Mouse (Mus musculus): ENCODE data around the gene Ocm.

Gene Ocm

DNA sequence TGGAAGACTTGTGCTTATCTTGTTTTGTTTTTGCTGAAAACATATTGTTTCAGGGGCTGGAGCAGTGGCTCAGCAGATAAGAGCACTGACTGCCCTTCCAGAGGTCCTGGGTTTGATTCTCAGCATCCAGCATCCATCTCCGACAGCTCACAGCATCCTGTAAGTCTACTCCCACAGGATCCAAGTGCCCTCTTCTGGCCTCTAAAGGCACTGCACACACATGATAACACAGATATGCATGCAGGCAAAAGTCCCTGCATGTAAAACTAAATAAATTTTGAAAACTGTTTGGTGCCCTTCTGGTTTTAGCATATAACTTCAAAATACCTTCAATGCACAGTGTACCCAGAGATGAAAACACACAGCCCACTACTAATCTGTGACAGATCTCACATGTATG lies 27.1 kb downstream of the Ocm start:
- WGBS, result 81% methylated on average over 1 of the region's 1 CpGs

- 56% methylated on average over 11 of the region's 11 CpGs for WGBS
Measured at GRCm38 (mm10) chr5:143994632-143995365, 31.7 kb downstream of the Ocm start.

DNA sequence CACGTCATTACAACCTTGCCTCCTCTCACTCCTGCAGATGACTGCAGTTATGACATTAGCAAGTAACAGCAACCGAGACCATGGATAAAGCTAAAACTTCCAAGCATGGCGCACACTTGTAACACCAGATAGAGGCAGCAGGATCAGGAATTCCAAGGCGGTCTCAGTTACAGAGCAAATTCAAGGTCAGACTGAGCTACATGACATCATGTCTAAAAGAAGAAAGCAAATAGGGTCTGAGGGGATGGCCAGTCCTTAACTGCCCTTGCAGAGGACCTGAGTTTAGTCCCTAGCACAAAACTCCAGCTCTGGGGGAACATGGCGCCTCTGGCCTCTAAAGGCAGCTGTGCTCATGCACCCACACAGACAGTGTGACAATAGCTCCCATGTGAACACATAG lies 32.6 kb downstream of the Ocm start:
- 93% methylated on average over 5 of the region's 5 CpGs for WGBS

GRCm38 (mm10) chr5:143993260-143993659 lies 33.2 kb downstream of the Ocm start:
- WGBS, result 94% methylated on average over 8 of the region's 8 CpGs

DNA sequence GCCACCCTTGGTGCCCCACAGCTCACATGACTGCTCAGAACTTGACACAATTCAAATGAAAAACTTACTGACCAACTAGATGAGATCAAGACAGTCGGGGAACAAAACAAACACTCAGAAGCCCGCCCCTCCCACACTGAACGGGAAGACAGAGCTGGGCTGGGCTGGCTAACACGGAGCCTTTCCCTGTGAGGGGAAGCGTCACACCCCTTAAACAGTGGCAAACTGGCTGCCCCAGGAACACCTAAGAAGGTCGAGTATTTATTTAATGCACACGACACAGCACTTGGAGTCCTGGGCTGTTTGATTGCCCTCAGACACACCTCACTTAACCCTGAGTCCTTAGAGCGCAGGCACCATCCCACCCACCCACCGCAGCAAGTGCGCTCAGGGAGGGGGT lies 33.8 kb downstream of the Ocm start:
- 75% methylated on average over 10 of the region's 10 CpGs for WGBS

DNA sequence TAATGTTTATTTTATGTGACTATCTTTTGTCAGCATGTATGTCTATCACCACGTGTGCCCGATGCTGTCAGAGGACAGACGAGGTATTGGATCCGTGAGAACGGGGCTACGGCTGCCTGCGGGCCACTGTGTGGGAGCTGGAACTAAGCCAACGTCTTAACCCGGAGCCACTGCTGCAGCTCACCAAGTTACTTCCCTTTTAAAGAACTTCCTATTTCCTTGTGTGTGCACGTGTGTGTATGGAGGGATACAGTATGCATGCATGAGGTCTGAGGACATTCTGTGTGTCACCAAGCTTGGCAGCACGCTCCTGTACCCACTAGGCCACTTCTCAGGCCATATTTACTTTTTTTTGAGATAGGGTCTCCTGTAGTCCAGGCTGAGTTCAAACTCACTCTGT lies 36.4 kb downstream of the Ocm start:
- 75% methylated on average over 11 of the region's 11 CpGs for WGBS

DNA sequence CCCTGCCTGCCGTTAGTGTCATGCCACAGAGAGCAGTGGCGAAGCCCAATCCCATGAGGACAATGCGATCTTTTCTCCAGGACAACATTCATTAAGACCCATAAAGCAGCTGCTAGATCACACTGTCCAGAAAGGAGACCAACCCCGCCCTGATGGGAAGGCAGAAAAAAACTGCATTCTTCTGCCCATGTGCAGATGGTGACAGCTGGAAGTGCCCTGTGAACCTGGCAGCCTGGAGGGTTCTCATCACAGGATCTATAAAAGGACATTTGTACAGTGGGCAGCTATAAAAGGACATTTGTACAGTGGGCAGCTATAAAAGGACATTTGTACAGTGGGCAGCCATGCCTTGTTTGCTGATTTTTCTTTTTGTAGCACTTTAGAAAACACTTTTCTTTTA lies 37.4 kb downstream of the Ocm start:
- 78% methylated on average over 4 of the region's 4 CpGs for WGBS

DNA sequence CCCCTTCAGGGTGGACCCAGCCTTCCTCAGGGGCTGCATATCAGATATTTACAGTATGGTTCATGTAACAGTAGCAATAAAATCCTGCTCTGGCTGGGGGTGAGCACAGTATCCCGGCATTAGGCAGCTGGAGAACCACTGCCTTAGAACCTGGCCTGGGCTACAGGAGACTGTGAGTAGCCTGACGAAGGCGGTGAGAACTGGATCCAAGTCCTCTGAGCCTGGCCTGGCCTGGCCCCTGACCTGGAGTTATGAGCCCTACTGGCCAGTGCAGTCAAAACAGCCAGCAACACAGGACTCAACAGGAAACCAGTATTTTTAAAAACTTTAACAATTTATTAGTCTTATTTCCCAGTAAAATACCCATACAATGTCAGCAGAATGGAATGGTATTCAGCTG lies 38.9 kb downstream of the Ocm start:
- 95% methylated on average over 3 of the region's 3 CpGs for WGBS

DNA sequence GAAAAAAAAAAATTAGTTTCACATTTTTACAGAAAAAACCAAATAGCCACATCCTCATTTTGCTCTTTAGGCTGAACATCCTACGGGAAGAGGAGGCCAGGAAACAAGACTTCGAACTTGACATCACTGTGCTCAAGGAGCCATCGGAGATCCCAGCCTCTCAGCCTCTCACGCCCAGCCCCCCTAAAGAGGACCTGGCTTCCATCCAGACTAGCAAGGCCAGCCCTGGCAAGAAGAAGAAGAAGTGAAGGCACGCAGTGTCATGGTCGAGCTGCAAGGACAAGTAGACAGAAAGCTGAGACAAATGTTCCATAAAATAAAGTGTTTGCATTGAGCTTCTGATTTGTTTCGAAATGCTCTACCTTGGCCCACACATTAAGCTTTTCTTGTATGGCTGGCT lies 41.1 kb downstream of the Ocm start:
- WGBS, result 76% methylated on average over 7 of the region's 7 CpGs

- WGBS, result 76% methylated on average over 2 of the region's 2 CpGs
Measured at GRCm38 (mm10) chr5:143982361-143982760, 44.1 kb downstream of the Ocm start.

DNA sequence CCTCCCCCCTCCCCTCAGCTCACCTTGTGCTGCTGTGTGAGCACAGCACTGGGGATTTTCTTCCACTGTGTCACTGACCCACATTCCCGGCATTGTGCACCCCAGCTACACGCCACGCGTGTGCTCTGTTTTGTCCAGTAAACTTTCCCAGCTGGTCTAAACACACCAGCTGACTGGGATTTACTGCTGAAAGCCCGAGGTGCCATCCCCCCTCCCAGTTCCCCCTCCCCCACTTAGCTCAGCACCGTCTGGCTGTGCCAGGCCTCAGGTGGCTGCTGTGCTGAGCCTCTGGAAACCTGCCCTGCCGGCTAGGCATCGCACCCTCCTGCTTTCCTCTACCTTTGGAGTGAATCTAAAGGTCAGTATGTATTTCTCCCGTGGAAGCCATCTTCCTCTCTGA lies 45.6 kb downstream of the Ocm start:
- 32% methylated on average over 9 of the region's 9 CpGs for WGBS

GRCm38 (mm10) chr5:143976726-143977431 lies 49.6 kb downstream of the Ocm start:
- 71% methylated on average over 16 of the region's 16 CpGs for whole genome bisulfite sequencing

DNA sequence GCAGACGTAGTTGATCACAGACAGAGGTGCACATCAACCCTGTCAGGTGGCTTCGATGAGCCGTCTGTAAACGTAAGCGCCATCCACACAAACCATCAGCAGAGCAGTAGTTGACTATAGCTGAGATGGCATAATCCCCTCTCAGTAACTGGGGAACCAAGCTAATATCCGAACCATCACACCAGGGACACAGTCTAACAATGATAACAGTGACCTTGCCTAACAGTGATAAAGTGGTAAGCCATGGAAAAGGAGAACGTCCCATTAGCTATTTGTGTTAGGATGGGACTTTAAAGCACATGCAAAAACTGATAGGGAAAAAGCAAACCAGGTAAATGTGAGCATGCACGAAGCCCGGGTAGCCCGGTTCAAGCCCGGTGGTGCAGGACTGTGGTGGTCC lies 50.2 kb downstream of the Ocm start:
- 93% methylated on average over 11 of the region's 11 CpGs for WGBS

DNA sequence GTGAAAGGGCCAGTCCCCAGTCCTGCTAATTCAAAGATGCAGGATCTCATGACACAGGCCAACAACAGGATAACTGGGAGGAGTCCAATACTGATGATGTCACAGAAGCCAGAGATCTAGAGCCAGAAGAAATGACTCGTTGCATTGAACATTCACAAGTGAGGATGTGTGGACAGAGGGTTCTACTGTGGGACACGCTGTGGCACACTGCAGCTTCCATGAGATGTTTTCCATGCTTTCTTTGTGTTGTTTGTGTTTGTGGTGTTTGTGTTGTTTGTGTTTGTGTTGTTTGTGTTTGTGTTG lies 50.9 kb downstream of the Ocm start:
- WGBS, result 31% methylated on average over 2 of the region's 2 CpGs

DNA sequence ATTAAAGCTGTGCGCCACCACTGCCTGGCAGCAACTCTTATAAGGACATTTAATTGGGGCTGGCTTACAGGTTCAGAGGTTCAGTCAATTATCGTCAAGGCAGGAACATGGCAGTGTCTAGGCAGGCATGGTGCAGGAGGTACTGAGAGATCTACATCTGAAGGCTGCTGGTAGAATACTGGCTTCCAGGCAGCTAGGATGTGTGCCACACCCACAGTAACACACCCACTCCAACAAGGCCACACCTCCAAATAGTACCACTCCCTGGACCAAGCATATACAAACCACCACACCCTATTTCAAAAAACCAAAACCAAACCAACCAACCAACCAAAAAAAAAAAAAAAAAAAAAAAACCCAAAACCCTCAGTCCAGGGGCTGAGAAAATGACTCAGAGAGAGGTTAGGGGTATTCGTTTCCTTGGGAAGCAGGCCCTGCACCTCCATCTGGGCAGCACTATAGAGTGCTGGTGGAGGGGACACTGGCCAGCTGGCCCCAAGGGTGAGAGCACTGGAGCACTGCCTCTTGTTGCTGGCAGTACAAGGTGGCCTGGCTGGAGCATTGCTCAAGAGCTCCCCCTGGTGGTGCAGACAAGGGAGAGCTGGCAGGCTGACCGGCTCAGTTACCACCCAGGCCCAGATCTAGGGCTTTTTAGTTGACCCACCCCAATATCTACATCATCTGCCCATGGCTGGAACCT lies 51.4 kb downstream of the Ocm start:
- 48% methylated on average over 4 of the region's 4 CpGs for WGBS

DNA sequence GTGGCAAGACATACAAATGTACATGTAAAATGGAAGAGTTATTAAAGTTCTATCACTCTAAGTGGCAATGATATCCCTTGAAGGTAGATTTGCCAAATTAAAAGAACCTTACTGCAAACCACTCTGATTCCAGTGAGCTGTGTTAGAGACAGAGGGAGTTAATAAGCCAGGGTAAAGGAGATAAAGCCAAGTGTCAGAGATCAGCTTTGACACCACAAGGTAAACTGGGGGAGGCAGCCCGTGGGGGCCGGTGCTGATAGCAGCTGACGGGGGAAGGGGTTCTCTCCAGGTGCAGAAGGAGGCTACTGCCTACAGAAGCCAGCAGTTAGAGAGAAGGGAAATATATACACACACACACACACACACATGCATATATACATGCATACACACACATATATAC lies 53.8 kb downstream of the Ocm start:
- 75% methylated on average over 3 of the region's 3 CpGs for WGBS

Measured in cerebral cortex, adult 2 months (tissue).